Mouse (Mus musculus) adrenal gland, adult 18-20 months (tissue): ENCODE measurements around the gene Pgpep1. TPM values are rescaled to one million over a fixed set of nuclear protein-coding genes. Genes with fewer than 3 reads are reported as not detected.
A peak's percentile ranks its signal among the peaks of the same experiment; 100 is the strongest.

Source experiments
- DNase-seq, 2 experiments: peaks; one replicate each; pipeline ENCODE4 v3.0.0; 2021 to 2022; ENCODE audit warnings: low spot score in 2 of 2
- total RNA-seq, 2 experiments: library from RNA; stranded (reverse); gene quantifications; 1 replicate in 1 of 2; 2 replicates in 1 of 2; pipeline ENCODE4 v1.2.3; 2021

Pgpep1 gene
- total RNA-seq, 2 experiments from 2014 or later = 101 to 153 TPM

DNA sequence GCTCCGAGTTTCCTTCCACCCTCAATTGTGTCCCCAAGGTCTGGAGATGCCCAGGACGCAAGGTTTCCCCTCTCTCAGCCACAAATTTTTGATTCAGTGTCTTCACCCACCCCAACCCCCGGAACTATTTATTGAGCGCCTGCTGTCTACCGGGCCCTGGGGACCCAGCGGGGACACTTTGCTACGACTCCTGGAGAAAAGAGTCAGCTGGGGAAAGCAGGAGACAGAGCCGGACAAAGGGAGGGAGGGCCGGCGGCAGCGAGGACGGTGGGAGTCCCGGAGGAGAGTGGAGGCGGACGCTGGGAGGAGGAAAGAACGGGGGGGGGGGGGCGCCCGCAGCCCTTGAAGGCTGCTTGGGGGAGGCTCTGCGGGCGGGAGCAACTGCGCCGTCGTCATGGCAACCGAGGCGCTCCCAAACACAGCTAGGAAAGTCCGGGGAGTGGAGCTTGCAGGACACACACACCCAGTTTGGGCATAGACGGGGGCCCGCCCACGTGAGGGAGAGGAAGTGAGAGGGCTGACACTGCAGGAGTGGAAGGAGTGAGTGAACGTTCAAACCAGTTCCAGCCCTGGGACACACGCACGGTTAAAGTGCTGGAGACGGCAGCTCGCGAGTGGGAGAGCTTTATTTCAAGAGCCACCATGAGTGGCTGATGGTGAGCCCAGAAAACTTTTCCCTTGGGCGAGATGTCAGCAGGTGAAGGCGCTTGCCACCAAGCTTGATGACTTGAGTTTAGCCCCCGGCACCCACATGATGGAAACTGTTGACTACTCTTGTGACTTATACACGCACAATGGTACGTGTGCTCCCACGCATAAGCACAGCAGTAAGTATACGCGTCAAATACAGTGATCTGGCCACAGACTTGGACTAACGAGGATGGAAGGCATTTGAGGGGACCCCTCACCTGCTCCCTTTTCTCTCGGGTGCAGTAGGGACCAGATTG, 50.1 kb downstream of the Pgpep1 start:
- DNase-seq = peak; percentile 73 to 84

DNA sequence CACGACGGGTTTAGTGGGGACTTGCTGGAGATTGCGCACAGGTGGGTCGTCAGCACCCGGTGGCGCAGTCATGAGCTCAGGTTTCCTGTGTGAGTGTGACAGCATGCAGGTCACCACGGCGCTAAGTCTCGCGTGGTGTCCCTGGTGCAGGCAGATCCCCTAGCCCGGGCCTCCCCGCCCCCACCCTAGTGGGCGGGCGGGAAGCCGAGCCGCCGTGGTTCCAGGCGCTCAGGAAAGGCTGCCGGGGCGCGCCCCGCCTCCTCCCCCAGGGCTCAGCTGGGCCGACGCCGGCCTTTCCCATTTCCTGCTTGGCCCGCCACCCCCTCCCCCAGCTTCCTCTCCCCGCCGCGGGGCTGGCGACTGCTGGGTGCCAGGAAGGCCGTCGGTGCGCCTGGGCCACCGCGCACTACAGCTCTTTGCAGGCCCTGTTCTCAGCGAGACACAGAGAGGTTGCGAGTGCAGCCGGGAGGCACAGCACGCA, 50.8 kb downstream of the Pgpep1 start:
- peak; percentile 77 to 81 for DNase-seq

DNA sequence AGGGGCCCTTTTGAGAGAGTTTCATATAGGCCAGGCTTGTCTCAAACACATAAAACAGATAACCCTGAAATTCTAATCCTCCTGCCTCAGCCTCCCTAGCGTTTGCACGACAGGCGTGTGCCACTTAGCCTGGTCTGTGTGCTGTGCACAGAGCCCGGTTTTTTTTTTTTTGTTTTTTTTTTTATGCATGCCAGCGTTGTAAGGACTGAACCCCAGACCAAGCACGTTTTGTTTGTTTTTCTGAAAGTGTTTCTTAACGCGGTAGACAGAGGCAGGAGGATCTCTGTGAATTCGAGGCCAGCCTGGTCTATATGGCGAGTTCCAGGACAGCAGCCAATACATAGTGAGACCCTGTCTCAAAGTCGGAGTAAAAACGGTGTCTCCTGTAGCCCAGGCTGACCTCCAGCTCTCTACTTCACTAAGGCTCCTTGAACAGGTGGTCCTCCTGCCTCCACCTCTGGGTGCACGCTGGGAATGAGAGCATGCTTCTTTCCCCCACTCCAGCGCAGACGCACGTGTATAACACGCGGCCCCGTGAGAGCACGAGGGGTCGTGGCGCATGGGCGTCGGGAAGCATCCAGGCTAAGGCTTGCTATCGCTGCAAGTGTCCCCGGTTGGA, 51.3 kb downstream of the Pgpep1 start, which contains the start of gene Ssbp4:
Ssbp4 (minus strand) TSS at position 124 of the 619 bp plus-strand sequence.
- DNase-seq = no peak

DNA sequence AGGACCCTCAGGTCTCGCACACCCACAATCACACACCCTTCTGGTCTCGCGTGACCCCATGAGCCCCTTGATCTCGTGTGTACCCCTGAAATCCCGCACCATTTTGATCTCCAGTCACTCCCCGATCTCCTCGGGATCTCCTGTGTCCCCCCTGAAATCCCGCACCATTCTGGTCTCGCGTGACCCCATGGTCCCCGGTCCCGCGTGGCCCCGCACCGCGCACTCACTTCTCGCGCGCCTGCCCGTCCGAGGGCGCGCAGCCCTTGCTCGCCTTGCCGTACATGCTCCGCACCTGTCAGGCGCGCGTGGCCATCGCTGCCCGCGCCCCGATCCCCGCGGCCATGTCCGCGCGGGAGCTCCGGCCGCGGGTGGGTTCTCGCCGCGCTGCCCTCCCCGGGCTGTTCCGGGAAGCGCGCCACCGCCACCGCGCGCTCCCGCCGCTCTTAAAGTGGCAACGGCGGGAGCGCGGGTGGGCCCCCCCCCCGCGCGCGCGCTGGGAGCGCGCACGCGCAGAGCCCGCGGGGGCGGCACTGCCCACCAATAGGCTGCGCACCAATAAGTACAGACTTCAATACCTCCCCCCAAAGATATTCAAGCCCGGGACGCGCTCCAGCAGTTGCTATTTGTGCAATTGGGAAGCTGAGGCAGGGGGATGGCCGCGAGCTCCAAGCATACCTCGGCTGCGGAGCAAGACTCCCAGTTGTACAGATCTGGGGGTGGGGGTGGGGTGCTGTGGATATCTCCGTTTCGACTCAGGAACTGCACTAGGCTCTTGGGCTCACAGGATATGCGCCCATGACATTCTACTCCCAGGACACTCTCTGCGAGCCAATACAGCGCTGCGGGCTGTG, 52.1 kb downstream of the Pgpep1 start:
- no peak for DNase-seq

DNA sequence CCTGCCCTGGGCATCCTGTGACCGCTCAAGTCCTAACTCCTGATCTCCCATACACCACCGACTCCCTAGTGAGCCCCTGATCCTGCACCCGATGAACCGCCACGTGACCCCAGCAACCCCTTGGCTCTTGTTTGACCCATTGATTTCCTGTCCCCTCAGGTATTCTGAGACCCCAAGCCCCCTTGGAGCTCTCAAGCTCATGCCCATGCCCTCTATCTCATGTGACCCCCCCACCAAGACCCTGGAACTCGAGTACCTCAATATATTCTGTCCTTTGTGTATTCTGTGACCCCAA, 52.6 kb downstream of the Pgpep1 start:
- no peak for DNase-seq

DNA sequence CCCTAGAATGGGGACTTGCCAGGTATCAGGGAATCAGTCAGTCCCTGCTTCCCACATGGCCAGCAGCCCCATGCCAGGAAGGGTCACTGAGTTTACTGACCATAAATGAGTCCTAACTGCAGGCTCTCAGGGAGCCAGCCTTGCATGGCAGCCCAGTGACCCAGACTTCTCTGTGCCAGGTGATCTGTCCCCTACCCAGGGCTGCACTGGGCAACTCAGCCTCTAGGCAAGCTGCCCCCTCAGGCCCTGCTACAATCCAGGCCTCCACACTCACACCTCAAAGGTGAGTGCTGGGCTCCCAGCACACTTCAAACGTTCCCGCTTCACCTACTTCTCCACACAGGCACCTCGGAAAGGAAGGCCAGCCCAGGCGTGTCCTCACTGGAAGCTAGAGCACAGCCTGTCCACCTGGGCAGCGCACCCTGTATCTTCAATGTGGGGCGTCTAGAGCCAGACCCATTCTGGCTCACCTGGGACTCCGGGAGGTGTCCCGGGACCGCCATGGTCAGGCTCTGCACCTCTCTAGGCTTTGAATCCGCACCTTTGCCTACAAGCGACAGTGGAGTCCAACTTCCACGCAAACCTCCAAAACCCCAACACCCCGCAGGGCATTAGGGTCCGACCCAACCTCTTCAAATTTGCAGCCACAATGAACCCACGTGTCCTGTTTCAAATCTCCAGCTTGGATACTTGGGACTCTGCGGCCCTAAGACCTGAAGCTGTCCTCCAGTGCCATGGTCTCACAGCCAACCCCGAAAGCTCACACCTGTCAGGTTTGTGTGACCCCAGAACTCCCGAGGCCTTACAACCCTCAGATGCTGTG, 53.2 kb downstream of the Pgpep1 start:
- DNase-seq = no peak

DNA sequence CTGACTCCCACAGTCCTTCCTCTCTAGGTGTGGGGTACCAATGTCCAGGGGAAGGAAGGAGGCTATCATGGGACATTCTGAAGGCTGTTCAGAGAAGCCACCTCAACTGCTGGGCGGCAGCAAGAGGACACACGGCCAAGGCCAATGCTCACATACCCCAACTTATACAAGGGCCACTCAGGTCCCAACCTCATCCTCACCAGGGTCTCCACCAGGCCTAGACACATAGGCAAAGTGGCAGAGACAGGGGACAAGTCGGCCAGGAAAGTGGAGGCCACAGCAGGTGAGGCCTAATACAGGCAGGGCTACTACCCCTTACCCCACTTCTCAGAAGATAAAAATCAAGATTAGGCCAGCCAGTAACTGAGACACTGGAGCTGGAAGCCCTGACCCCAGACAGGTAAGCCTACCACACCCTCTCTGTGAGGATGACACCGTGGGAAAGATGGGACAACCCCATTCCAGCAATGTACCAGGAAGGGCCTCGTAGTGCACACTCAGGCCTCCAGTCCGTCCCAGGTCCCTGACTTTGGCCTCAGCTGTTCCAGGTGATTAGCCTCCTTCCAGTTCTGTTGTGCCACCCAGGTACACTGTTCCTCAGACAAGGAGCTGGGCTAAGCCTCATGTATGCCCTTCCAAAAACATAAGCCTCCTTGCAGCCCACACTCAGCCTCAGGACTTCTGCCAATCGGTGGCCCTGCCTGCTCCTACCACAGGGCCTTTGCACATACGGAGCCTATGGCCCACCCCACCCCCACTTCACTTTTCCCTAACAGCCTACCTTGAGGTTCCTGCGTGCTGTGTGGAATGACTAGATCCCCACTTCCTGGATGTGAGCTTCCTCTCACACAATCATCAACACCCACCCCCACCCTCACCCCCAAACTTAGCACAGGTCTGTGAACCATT, 54.1 kb downstream of the Pgpep1 start:
- DNase-seq = no peak

DNA sequence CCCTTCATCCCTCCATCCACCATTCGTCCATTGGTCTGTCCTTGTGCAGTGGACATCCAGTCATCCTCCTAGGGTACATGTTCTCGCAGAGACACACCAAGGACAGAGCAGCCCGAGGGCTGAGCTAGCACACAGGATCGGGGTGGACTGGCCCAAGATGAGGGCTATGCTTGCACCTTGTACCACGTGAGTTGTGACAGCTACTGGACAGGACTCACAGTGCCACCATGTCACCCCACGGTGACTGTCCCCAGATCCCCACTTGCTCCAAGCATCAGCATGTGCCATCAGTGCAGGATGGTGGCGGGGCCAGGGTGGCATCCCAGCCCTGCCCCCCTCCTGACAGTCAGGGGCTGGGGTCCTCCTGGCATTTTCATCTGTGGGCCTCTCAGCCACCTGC, 55.6 kb downstream of the Pgpep1 start:
- DNase-seq = no peak

DNA sequence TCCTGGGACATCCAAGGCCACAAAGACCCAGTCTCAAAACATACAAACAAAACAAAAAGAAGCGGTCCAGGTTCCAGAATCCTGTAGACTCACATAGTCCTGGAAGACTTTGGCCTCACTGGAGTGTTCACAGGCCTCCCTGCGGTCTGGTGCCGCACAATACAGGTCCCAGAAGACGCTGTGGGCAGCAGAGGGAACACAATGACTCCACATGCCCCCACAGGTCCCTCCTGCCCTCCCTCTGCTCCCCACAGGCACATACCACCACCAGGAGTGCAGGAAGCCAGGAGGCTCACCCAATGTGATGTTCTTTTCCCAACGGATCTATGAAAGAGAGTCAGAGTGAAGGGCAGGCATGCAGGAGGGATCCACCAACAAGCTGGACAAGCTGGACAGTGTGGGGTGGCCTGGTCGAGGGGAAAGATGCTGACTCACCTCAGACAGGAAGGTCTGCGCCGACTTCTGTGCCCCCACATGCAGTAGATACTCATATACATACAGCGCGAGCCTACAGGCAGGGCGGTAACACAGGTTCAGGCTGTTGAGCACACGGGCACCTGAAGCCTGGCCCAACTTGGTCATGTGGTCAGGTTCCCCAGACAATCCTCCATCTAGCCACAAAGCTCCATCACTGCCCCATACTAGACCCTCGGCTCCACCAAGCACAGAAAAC, 57.9 kb downstream of the Pgpep1 start:
- DNase-seq = no peak

DNA sequence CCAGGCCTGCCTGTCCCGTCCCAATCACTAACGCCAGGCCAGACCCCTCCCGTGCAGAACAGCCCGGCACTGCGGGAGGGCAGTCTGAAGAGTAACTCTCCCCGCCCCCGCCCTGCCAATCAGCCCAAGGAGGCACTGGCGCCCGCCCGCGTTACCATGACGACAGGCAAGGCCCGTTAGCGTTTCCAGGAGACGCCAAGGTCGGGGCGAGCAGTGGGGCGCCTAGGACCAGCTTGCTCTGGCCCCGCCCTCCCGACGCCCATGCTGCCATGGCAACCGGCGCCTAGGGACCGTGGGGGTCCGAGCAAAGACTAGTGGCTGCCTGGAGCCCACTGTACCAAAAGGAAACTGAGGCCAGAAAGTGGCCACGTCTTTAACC, 58.9 kb downstream of the Pgpep1 start:
- DNase-seq = peak; percentile 81 to 82

DNA sequence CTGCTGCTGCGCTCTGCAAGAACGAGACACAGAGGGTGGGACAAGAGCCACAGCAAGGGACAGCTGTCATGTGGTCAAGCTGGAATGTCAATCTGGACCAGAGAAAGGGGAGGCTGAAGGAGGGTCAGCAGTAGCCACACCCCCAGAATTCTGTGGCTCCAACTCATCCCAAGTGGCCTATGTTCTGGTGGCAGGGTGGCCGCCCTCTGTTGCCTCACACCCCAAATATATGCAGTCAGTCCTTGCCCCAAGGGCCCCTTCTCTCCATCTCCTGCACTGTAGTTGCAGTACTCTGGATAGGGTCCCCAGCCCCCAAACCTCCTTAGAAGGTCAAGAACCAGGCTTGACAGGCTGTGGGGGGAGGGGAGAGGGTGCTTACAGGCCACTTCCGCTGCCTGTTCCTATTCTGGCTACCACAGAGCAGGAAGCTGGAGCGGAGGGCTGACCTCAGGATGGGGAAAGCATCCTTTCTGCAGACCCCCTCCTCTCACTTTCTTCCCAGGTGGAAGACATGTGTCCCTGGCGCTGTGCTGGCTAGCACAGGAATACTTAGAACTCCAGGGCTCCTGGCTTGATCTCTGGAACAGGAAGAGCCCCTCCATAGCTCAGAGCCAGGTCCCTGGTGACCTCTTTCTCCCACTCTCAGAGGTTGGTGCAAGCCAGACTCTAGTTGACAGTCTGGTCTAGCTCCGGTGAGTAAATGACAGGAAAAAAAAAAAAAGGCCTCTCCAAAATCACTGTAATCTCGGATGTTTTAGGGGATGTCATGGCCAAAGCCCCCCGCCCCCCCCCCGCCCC, 59.5 kb downstream of the Pgpep1 start:
- DNase-seq = no peak

DNA sequence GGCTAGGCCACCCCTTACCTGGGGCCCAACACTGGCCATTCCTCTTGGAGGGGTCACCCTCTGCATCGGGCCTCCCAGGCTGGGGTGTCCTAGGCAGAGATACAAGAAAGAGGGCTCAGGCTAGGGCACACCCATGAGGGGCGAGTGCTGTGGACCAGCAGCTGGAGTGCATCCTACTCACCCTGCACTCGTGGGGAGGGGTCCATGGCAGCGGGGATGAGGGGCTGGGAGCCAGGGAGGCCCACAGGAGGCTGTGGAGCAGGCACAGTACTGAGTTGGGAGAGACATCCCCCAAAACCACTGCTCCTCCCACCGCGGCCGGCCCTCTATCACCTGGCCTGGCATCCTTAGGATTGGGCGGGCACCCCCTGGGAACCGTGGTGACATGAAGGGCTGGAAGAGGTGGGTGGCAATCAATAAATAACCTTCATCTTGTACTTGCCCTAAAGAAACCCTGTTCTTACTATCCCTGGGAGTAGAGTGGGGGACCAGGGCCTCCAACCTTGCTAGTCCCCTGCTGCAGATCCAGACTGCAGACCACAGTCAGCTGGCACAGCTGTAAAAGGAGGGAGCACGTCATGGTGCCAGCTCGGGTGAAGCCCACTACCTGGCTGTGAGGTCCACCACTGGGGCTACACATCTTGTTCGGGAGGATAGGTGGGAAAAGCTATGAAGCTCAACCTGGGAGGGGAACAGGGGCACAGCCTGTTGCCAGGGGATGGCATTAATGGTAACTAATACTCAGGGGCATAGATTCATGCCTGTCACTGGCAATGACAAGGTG, 60.5 kb downstream of the Pgpep1 start:
- no peak for DNase-seq

DNA sequence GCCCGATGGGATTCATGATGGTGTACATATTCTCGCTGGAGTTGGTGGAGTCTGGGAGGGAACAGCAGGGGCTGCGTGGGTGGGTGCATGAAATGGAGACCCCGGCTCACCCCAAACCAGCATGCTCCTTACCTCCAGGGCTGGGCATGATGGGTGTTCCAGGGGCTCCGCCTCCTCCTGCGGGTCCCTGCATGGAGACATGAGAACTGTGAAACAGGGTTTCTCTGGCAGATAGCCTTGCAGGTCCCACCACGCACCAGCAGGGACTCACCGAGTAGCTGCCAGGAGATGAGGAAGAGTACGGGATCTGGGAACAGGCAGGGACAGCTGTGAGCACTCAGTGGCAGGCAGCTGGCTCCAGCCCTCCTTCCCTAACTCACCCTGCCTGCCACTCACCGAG, 61.5 kb downstream of the Pgpep1 start:
- DNase-seq = no peak

DNA sequence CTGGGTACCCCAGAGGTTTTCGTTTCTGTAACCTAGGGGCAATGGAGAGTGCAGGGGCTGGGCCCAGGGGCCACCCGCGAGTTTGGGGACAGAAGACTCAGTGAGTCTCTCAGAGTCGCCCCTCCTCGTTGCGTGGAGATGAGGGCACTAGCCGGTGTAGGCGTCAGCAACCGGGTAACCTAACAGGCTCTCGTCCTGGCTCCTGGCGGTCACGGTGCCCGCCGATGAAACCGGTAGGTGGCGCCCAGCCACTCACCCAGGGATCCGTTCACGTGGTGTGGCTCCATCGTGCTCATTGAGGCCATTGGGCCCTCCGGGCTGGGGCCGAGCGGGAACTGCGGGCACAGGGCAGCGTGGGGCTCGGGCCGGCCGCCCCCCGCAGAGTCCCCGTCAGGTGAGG, 61.9 kb downstream of the Pgpep1 start:
- DNase-seq = peak; percentile 79 to 80

DNA sequence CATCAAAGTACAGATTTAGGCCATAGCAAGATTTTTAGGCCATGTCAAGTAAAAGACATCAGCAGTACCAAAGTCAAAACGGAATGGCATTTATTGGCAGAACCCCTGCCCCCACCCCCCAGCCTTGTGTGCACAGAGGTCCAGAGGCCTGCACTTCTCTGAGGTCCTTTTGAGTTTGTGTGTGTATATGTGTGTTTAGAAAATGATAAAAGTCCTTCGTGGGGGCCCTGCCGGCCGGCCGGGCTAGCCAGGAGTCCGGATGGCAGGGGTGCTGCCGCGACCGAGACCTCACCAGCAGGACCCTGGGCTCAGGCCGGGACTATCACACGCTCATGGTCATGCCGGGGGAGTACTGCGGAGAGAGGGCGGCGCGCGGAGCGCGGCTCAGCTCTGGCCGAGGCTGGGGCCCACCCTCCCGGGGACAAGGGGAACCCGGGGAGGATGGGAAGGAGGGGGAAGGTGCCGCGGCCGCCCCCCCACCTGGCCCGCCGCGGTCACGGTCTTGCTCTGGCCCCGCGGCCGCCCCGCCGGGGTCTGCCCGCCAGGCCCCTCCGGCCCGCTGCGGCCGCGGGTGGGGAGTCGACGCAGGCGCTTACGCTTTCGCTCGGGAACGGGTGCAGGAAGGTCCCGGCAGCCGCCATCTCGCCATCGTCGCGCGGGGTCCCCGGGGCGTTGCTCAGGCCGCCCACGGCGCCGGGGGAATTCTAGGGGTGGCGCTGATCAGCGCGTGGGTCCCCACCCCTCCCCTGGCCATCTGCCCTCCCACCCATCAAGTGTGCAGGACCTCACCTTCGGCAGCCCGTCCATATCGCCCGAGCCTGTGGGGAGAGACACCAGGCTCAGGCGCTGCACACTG, 62.5 kb downstream of the Pgpep1 start:
- DNase-seq = no peak

DNA sequence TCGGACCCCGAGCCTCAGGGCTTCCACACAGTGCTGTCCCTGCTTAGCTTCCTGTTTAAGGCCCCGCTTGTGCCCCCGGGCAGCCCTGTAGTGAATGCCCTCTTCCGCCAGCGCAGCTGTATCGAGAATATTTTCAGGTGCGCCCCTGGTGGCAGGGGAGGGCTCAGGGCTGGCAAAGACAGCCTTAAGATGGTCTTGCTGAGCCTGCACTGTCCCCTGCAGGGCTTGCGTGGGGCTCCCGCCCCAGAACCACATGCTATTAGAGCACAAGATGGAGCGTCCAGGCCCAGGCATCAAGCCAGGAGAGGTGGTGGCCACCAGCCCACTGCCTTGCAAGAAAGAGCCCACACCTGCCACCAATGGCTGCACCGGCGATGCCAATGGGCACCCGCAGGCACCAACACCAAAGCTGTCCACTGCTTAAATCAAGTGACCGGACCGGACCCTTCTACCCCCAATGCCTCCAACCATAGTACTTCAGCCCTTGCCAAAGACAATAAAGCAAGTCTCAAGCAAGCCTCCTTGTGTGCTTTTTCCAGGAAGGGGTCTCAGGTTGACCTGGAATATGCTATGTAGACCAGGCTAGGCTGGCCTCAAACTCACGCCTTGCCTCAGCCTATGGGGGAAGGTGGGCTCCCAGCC, 63.3 kb downstream of the Pgpep1 start:
- DNase-seq = no peak
